Mouse (Mus musculus) retina, adult 2 months (tissue): Measurements from ENCODE around the gene Wdr70.

ENCODE experiments used
- DNase-seq: peaks from one replicate; pipeline ENCODE4 v3.0.0-alpha.2; 2012; ENCODE audit warnings: low read depth, low spot score

Gene Wdr70

GRCm38 (mm10) chr15:8030643-8031042 lies 68.4 kb downstream of the Wdr70 start:
- DNase-seq, result no peak

GRCm38 (mm10) chr15:8027503-8027902 lies 71.5 kb downstream of the Wdr70 start:
- DNase-seq, result no peak

- no peak for DNase-seq
These were observed 87.6 kb downstream of the Wdr70 start for GRCm38 (mm10) chr15:8011418-8011817.

GRCm38 (mm10) chr15:8007413-8007812 lies 91.6 kb downstream of the Wdr70 start:
- no peak for DNase-seq

GRCm38 (mm10) chr15:8006056-8006455 lies 93.0 kb downstream of the Wdr70 start:
- no peak for DNase-seq

GRCm38 (mm10) chr15:8005506-8005905 lies 93.5 kb downstream of the Wdr70 start:
- DNase-seq, result no peak

GRCm38 (mm10) chr15:8003789-8004188 lies 95.2 kb downstream of the Wdr70 start:
- no peak for DNase-seq

GRCm38 (mm10) chr15:7998843-7999546 lies 100.0 kb downstream of the Wdr70 start:
- no peak for DNase-seq

GRCm38 (mm10) chr15:7998095-7998494 lies 100.9 kb downstream of the Wdr70 start:
- DNase-seq, result no peak

GRCm38 (mm10) chr15:7993721-7994120 lies 105.3 kb downstream of the Wdr70 start:
- no peak for DNase-seq

- no peak for DNase-seq
These were observed 108.9 kb downstream of the Wdr70 start for GRCm38 (mm10) chr15:7990101-7990500.

GRCm38 (mm10) chr15:7987374-7987773 lies 111.6 kb downstream of the Wdr70 start:
- DNase-seq, result no peak

- no peak for DNase-seq
These were observed 112.7 kb downstream of the Wdr70 start for GRCm38 (mm10) chr15:7986274-7986673.

- no peak for DNase-seq
These were observed 120.4 kb downstream of the Wdr70 start for GRCm38 (mm10) chr15:7978640-7979039.

GRCm38 (mm10) chr15:7976775-7977174 lies 122.2 kb downstream of the Wdr70 start:
- no peak for DNase-seq

GRCm38 (mm10) chr15:7974368-7974767 lies 124.6 kb downstream of the Wdr70 start:
- DNase-seq, result no peak

- no peak for DNase-seq
These were observed 126.5 kb downstream of the Wdr70 start for GRCm38 (mm10) chr15:7972528-7972927.

- no peak for DNase-seq
These were observed 136.2 kb downstream of the Wdr70 start for GRCm38 (mm10) chr15:7962786-7963185.

GRCm38 (mm10) chr15:7961489-7961888 lies 137.5 kb downstream of the Wdr70 start:
- DNase-seq, result no peak

- DNase-seq, result no peak
These were observed 142.1 kb downstream of the Wdr70 start for GRCm38 (mm10) chr15:7956899-7957298.

- DNase-seq, result no peak
These were observed 148.4 kb downstream of the Wdr70 start for GRCm38 (mm10) chr15:7950561-7950960.

GRCm38 (mm10) chr15:7941690-7942089 lies 157.3 kb downstream of the Wdr70 start:
- no peak for DNase-seq

- DNase-seq, result no peak
These were observed 163.3 kb downstream of the Wdr70 start for GRCm38 (mm10) chr15:7935571-7936165.
